In genomic region chr7:109544792-109545191, GRCm38 (mm10) we compare ENCODE assay signal across 13 mouse cellular contexts. TPM values are rescaled to one million over a fixed set of nuclear protein-coding genes. Genes with fewer than 3 reads are reported as not detected.
DNase-seq lines count a peak whose midpoint lies in the region; ATAC-seq lines count a peak whose summit lies in the region.
"Had no signal": no experiment of that assay in that cellular context is flagged by ENCODE, and none has a peak within 500 bp of the region (broad histone marks: within the 10 kb centered on the region; RNA-seq: fewer than 3 reads in every experiment).

No protein-coding gene starts in this region.

- H3K9ac ChIP-seq in hindbrain, embryonic 13.5 days, result no peak overlapping the region
- no peak overlapping the region for H3K9ac ChIP-seq in hindbrain, embryonic 12.5 days
- no peak overlapping the region for H3K9ac ChIP-seq in lung, embryonic 16.5 days (ENCODE audit: low read length)
- no peak overlapping the region for H3K9ac ChIP-seq in stomach, embryonic 15.5 days
- H3K9ac ChIP-seq: forebrain, embryonic 15.5 days; midbrain, embryonic 12.5 days had no signal

- WGBS in hindbrain, embryonic 13.5 days, result 84% methylated on average over 5 of the region's 5 CpGs
- 78% methylated on average over 5 of the region's 5 CpGs for WGBS in hindbrain, embryonic 12.5 days
- 60% methylated on average over 5 of the region's 5 CpGs for WGBS in lung, embryonic 16.5 days
- WGBS in stomach, embryonic 15.5 days, result 79% methylated on average over 5 of the region's 5 CpGs

- no peaks in the 10 kb centered on the region for H3K9me3 ChIP-seq in hindbrain, embryonic 13.5 days
- no peaks in the 10 kb centered on the region for H3K9me3 ChIP-seq in hindbrain, embryonic 12.5 days (replicated peaks)
- no peaks in the 10 kb centered on the region for H3K9me3 ChIP-seq in lung, embryonic 16.5 days (ENCODE audit: control insufficient read depth, low read length)
- no peaks in the 10 kb centered on the region for H3K9me3 ChIP-seq in stomach, embryonic 15.5 days
- H3K9me3 ChIP-seq: forebrain, embryonic 15.5 days; midbrain, embryonic 12.5 days had no signal

- H3K27me3 ChIP-seq in hindbrain, embryonic 13.5 days, result no peaks in the 10 kb centered on the region
- H3K27me3 ChIP-seq in hindbrain, embryonic 12.5 days, result no peaks in the 10 kb centered on the region
- H3K27me3 ChIP-seq in lung, embryonic 16.5 days (ENCODE audit: control insufficient read depth, insufficient read depth, low read depth, low read length), result no peaks in the 10 kb centered on the region
- no peaks in the 10 kb centered on the region for H3K27me3 ChIP-seq in stomach, embryonic 15.5 days (replicated peaks)
- H3K27me3 ChIP-seq: forebrain, embryonic 15.5 days; midbrain, embryonic 12.5 days had no signal

- H3K27ac ChIP-seq in hindbrain, embryonic 13.5 days, result peak overlapping the region; percentile 30; the same call in 1 of the 2 replicates
- H3K27ac ChIP-seq in hindbrain, embryonic 12.5 days, result no peak overlapping the region
- H3K27ac ChIP-seq in lung, embryonic 16.5 days (ENCODE audit: low read length), result peak overlapping the region; percentile 87
- H3K27ac ChIP-seq in brown adipose tissue, adult 24 weeks (replicated peaks; ENCODE audit: low read depth, low read length), result peak overlapping the region; percentile 73
- 0 out of 2 replicates have a peak overlapping the region, but pooled peaks have one; percentile 0 for H3K27ac ChIP-seq in stomach, embryonic 15.5 days
- H3K27ac ChIP-seq: forebrain, embryonic 15.5 days; midbrain, embryonic 12.5 days had no signal

- peaks cover 7% of the 10 kb centered on the region; the same call in 1 of the 2 replicates for H3K4me1 ChIP-seq in hindbrain, embryonic 13.5 days (replicated peaks)
- no peaks in the 10 kb centered on the region for H3K4me1 ChIP-seq in hindbrain, embryonic 12.5 days
- peaks cover 22% of the 10 kb centered on the region for H3K4me1 ChIP-seq in lung, embryonic 16.5 days (replicated peaks; ENCODE audit: control insufficient read depth, insufficient read depth, low read length)
- peaks cover 53% of the 10 kb centered on the region for H3K4me1 ChIP-seq in brown adipose tissue, adult 24 weeks (ENCODE audit: control insufficient read depth, insufficient read depth, insufficient read length, low read length)
- H3K4me1 ChIP-seq in stomach, embryonic 15.5 days, result no peaks in the 10 kb centered on the region
- H3K4me1 ChIP-seq: forebrain, embryonic 15.5 days had no signal

- no peak for ATAC-seq in hindbrain, embryonic 13.5 days (ENCODE audit: low FRiP score)
- ATAC-seq in hindbrain, embryonic 12.5 days (ENCODE audit: low FRiP score), result no peak
- peak; percentile 20; the same call in 1 of the 2 replicates for ATAC-seq in lung, embryonic 16.5 days (ENCODE audit: low read depth)
- ATAC-seq in stomach, embryonic 15.5 days (ENCODE audit: insufficient read depth, low FRiP score, low read depth), result no peak
- ATAC-seq: forebrain, embryonic 15.5 days had no signal

- H3K4me3 ChIP-seq in hindbrain, embryonic 13.5 days, result no peak overlapping the region
- H3K4me3 ChIP-seq in hindbrain, embryonic 12.5 days, result no peak overlapping the region
- no peak overlapping the region for H3K4me3 ChIP-seq in lung, embryonic 16.5 days (ENCODE audit: low read length)
- no peak overlapping the region for H3K4me3 ChIP-seq in brown adipose tissue, adult 24 weeks (ENCODE audit: insufficient read depth, low read depth, low read length)
- H3K4me3 ChIP-seq in stomach, embryonic 15.5 days (replicated peaks), result no peak overlapping the region
- H3K4me3 ChIP-seq: erythroblast, embryonic 14.5 days; forebrain, embryonic 15.5 days; midbrain, embryonic 12.5 days had no signal

- no peak overlapping the region for H3K4me2 ChIP-seq in hindbrain, embryonic 13.5 days
- H3K4me2 ChIP-seq in hindbrain, embryonic 12.5 days (replicated peaks), result no peak overlapping the region
- no peak overlapping the region for H3K4me2 ChIP-seq in lung, embryonic 16.5 days (ENCODE audit: low read depth, low read length)
- no peak overlapping the region for H3K4me2 ChIP-seq in stomach, embryonic 15.5 days
- H3K4me2 ChIP-seq: forebrain, embryonic 15.5 days; midbrain, embryonic 12.5 days had no signal

- no peak for DNase-seq in lung, postnatal 25 days (ENCODE audit: low spot score)
- DNase-seq in layer of hippocampus, postnatal 10 days (ENCODE audit: low spot score in 2 of 2), result no peak
- DNase-seq: cerebellum, postnatal 25 days; kidney, adult 9 months; thymus, postnatal 14 days had no signal

- H3K36me3 ChIP-seq in hindbrain, embryonic 13.5 days, result peaks cover 8% of the 10 kb centered on the region
- H3K36me3 ChIP-seq in hindbrain, embryonic 12.5 days, result peaks cover 27% of the 10 kb centered on the region
- peaks cover 16% of the 10 kb centered on the region for H3K36me3 ChIP-seq in lung, embryonic 16.5 days (ENCODE audit: control insufficient read depth, insufficient read depth, low read length)
- H3K36me3 ChIP-seq in stomach, embryonic 15.5 days, result peaks cover 52% of the 10 kb centered on the region
- H3K36me3 ChIP-seq: forebrain, embryonic 15.5 days had no signal

RNA-seq across cellular contexts. Expression of gene Rpl27a, which starts 25.8 kb away (rescaled TPM):
- 89.0 TPM in 2 replicates for polyA plus RNA-seq in hindbrain, embryonic 13.5 days (2015; fragmentation: Nextera tagmentation; extraction: Ambion mirVana)
- 86.2 and 98.4 TPM in 2 replicates for polyA plus RNA-seq in hindbrain, embryonic 12.5 days (2016; fragmentation: Nextera tagmentation; extraction: Ambion mirVana)
- 126 and 134 TPM in 2 replicates for polyA plus RNA-seq in lung, embryonic 16.5 days (2015; fragmentation: Nextera tagmentation; extraction: Ambion mirVana)
- polyA plus RNA-seq in brown adipose tissue, adult 24 weeks (2012; ENCODE audit: insufficient read depth, insufficient read length, missing spikeins), result 113 and 190 TPM in 2 replicates
- polyA plus RNA-seq in stomach, embryonic 15.5 days (2015; fragmentation: Nextera tagmentation; extraction: Ambion mirVana), result 130 and 138 TPM in 2 replicates
- 100 to 1,000 TPM; 148 to 164 TPM for total RNA-seq in layer of hippocampus, postnatal 10 days (2021)

RNA-seq across cellular contexts. Expression of gene Trim66, which starts 36.9 kb away (rescaled TPM):
- polyA plus RNA-seq in hindbrain, embryonic 13.5 days (2015; fragmentation: Nextera tagmentation; extraction: Ambion mirVana), result 0.22 and 0.34 TPM in 2 replicates
- 0.08 and 0.12 TPM in 2 replicates for polyA plus RNA-seq in hindbrain, embryonic 12.5 days (2016; fragmentation: Nextera tagmentation; extraction: Ambion mirVana)
- polyA plus RNA-seq in lung, embryonic 16.5 days (2015; fragmentation: Nextera tagmentation; extraction: Ambion mirVana), result 0.03 and 0.13 TPM in 2 replicates
- 0.38 TPM in 1 of 2 replicates, not detected in the other for polyA plus RNA-seq in brown adipose tissue, adult 24 weeks (2012; ENCODE audit: insufficient read depth, insufficient read length, missing spikeins)
- polyA plus RNA-seq in stomach, embryonic 15.5 days (2015; fragmentation: Nextera tagmentation; extraction: Ambion mirVana), result 0.03 TPM in 1 of 2 replicates, not detected in the other
- total RNA-seq in layer of hippocampus, postnatal 10 days (2021), result 1 to 10 TPM; 4.0 to 4.5 TPM
- polyA plus RNA-seq: erythroblast, embryonic 14.5 days had no signal
